Mouse (Mus musculus) intestine, embryonic 14.5 days (tissue): ENCODE results near the gene Arid3b. TPM values are rescaled to one million over a fixed set of nuclear protein-coding genes. Genes with fewer than 3 reads are reported as not detected.

ENCODE experiments used
- ATAC-seq: fragments of 200-750 bp; cut with Nextera tagmentation; replicated peaks from 2 replicates; pipeline ENCODE4 v1.8.0; 2017; ENCODE audit warnings: low read depth, moderate number of reproducible peaks, moderate TSS enrichment, moderate library complexity; ENCODE audit not compliant: low FRiP score, low TSS enrichment
- DNase-seq: peaks from one replicate; pipeline ENCODE4 v3.0.0-alpha.2; 2018; ENCODE audit warnings: low spot score
- H3K27ac ChIP-seq: fragments of 300-500 bp; sonication (generic); 2 replicates; pipeline ENCODE4 v1.5.1; 2014; ENCODE audit warnings: low read depth, mild to moderate bottlenecking, control low read depth
- H3K27me3 ChIP-seq: fragments of 300-500 bp; sonication (generic); replicated peaks from 2 replicates; pipeline ENCODE4 v1.6.1; 2014; ENCODE audit warnings: low read length, control low read depth; ENCODE audit not compliant: control insufficient read depth, insufficient read depth
- H3K36me3 ChIP-seq: fragments of 300-500 bp; sonication (generic); 2 replicates; pipeline ENCODE4 v1.6.1; 2014; ENCODE audit warnings: low read length, control low read depth; ENCODE audit not compliant: control insufficient read depth, insufficient read depth
- H3K4me1 ChIP-seq: fragments of 300-500 bp; sonication (generic); replicated peaks from 2 replicates; pipeline ENCODE4 v1.6.1; 2014; ENCODE audit warnings: low read length, control low read depth, mixed read lengths; ENCODE audit not compliant: control insufficient read depth, insufficient read depth
- H3K4me2 ChIP-seq: fragments of 300-500 bp; sonication (generic); 2 replicates; pipeline ENCODE4 v1.6.1; 2014; ENCODE audit warnings: low read length
- H3K4me3 ChIP-seq: fragments of 300-500 bp; sonication (generic); 2 replicates; pipeline ENCODE4 v1.5.1; 2014; ENCODE audit warnings: low read depth, low read length, control low read depth, mixed read lengths
- H3K9ac ChIP-seq: fragments of 300-500 bp; sonication (generic); 2 replicates; pipeline ENCODE4 v1.6.1; 2014; ENCODE audit warnings: mild to moderate bottlenecking, low read length
- H3K9me3 ChIP-seq: fragments of 300-500 bp; sonication (generic); 2 replicates; pipeline ENCODE4 v1.6.1; 2016; ENCODE audit warnings: low read length, control low read depth; ENCODE audit not compliant: control insufficient read depth
- WGBS: fragments of 180-500 bp; shearing (Covaris S2); extraction: QIAGEN DNeasy Blood & Tissue Kit; methylation state at CpG from one replicate; pipeline ENCODE4 v1.1.7; 2014; 5-methylcytosine and 5-hydroxymethylcytosine counted together
- polyA plus RNA-seq: library from polyadenylated mRNA; unstranded; fragments of >200 nt; fragmentation: Nextera tagmentation; extraction: Ambion mirVana; gene quantifications from 2 replicates; pipeline ENCODE4 v1.2.1, GENCODE M21; 2014

Gene Arid3b
- polyA plus RNA-seq, 1 experiment from 2014 or later = 8.4 TPM

- DNase-seq (no peak), ATAC-seq (no peak)
- peaks cover 41% of the 10 kb centered on the region for H3K4me1 ChIP-seq
- WGBS = 11% methylated on average over 6 of the region's 6 CpGs
- H3K4me3 ChIP-seq = no peak overlapping the region
- no peak overlapping the region for H3K27ac ChIP-seq
- H3K9me3 ChIP-seq = no peaks in the 10 kb centered on the region
- no peaks in the 10 kb centered on the region for H3K36me3 ChIP-seq
- H3K9ac ChIP-seq = no peak overlapping the region
- no peaks in the 10 kb centered on the region for H3K27me3 ChIP-seq
- H3K4me2 ChIP-seq = peak overlapping the region; percentile 18; the same call in 1 of the 2 replicates
These were observed 19.3 kb downstream of the Arid3b start for GRCm38 (mm10) chr9:57817220-57817667.

- Histone ChIP-seq H3K27me3 (no peaks in the 10 kb centered on the region), H3K4me2 (no peak overlapping the region), H3K27ac (no peak overlapping the region), H3K36me3 (no peaks in the 10 kb centered on the region), H3K9me3 (no peaks in the 10 kb centered on the region), H3K4me3 (no peak overlapping the region), H3K9ac (no peak overlapping the region), H3K4me1 (peaks cover 41% of the 10 kb centered on the region)
- 21% methylated on average over 3 of the region's 3 CpGs for WGBS
- ATAC-seq (no peak; the same call in 1 of the 2 replicates), DNase-seq (no peak)
These were observed 21.7 kb downstream of the Arid3b start for GRCm38 (mm10) chr9:57814866-57815265.

- Histone ChIP-seq H3K4me3 (no peak overlapping the region), H3K9ac (no peak overlapping the region), H3K27ac (no peak overlapping the region), H3K9me3 (no peaks in the 10 kb centered on the region), H3K27me3 (no peaks in the 10 kb centered on the region), H3K36me3 (no peaks in the 10 kb centered on the region), H3K4me2 (no peak overlapping the region), H3K4me1 (peaks cover 41% of the 10 kb centered on the region)
- ATAC-seq (no peak), DNase-seq (no peak)
- WGBS = 31% methylated on average over 1 of the region's 1 CpGs
These were observed 22.6 kb downstream of the Arid3b start for GRCm38 (mm10) chr9:57814014-57814413.

- DNase-seq (no peak), ATAC-seq (no peak)
- no peaks in the 10 kb centered on the region for H3K9me3 ChIP-seq
- H3K4me3 ChIP-seq = no peak overlapping the region
- no peaks in the 10 kb centered on the region for H3K36me3 ChIP-seq
- H3K4me2 ChIP-seq = no peak overlapping the region
- 31% methylated on average over 8 of the region's 8 CpGs for WGBS
- H3K27me3 ChIP-seq = no peaks in the 10 kb centered on the region
- H3K4me1 ChIP-seq = peaks cover 36% of the 10 kb centered on the region
- no peak overlapping the region for H3K9ac ChIP-seq
- H3K27ac ChIP-seq = no peak overlapping the region
These were observed 24.5 kb downstream of the Arid3b start for GRCm38 (mm10) chr9:57811793-57812733.

GRCm38 (mm10) chr9:57810691-57811090, 25.9 kb downstream of the Arid3b start:
- WGBS = 74% methylated on average over 3 of the region's 3 CpGs
- Histone ChIP-seq H3K4me2 (no peak overlapping the region), H3K27ac (no peak overlapping the region), H3K4me3 (no peak overlapping the region), H3K36me3 (no peaks in the 10 kb centered on the region), H3K9me3 (no peaks in the 10 kb centered on the region), H3K9ac (no peak overlapping the region), H3K4me1 (peaks cover 29% of the 10 kb centered on the region), H3K27me3 (no peaks in the 10 kb centered on the region)
- no peak for ATAC-seq
- DNase-seq = no peak

GRCm38 (mm10) chr9:57808771-57809310, 27.8 kb downstream of the Arid3b start:
- Histone ChIP-seq H3K4me2 (no peak overlapping the region), H3K4me3 (no peak overlapping the region), H3K27ac (no peak overlapping the region), H3K9me3 (no peaks in the 10 kb centered on the region), H3K36me3 (no peaks in the 10 kb centered on the region), H3K4me1 (peaks cover 24% of the 10 kb centered on the region), H3K27me3 (no peaks in the 10 kb centered on the region), H3K9ac (no peak overlapping the region)
- ATAC-seq (no peak), DNase-seq (no peak)
- WGBS = 49% methylated on average over 5 of the region's 5 CpGs

GRCm38 (mm10) chr9:57807174-57807651, 29.4 kb downstream of the Arid3b start:
- 71% methylated on average over 4 of the region's 4 CpGs for WGBS
- ATAC-seq = no peak

GRCm38 (mm10) chr9:57806066-57806481, 30.5 kb downstream of the Arid3b start:
- DNase-seq (no peak), ATAC-seq (no peak)
- H3K36me3 ChIP-seq = no peaks in the 10 kb centered on the region
- H3K4me1 ChIP-seq = peaks cover 27% of the 10 kb centered on the region
- 37% methylated on average over 1 of the region's 1 CpGs for WGBS
- H3K4me2 ChIP-seq = no peak overlapping the region
- H3K27ac ChIP-seq = no peak overlapping the region
- no peaks in the 10 kb centered on the region for H3K9me3 ChIP-seq
- H3K27me3 ChIP-seq = no peaks in the 10 kb centered on the region
- H3K4me3 ChIP-seq = no peak overlapping the region
- no peak overlapping the region for H3K9ac ChIP-seq

More at GRCm38 (mm10) chr9:57807174-57807651, 29.4 kb downstream of the Arid3b start:
- Histone ChIP-seq H3K27me3 (no peaks in the 10 kb centered on the region), H3K9me3 (no peaks in the 10 kb centered on the region), H3K4me3 (no peak overlapping the region), H3K27ac (no peak overlapping the region), H3K4me1 (peaks cover 28% of the 10 kb centered on the region), H3K9ac (no peak overlapping the region), H3K36me3 (no peaks in the 10 kb centered on the region), H3K4me2 (no peak overlapping the region)
- DNase-seq = no peak
